Mouse (Mus musculus) embryo, embryonic 9.5 days (tissue): Measurements from ENCODE around the gene Slc9b1.

Source experiments
- DNase-seq: peaks from one replicate; pipeline ENCODE4 v3.0.0-alpha.2; 2017; ENCODE audit errors: extremely low spot score

The Slc9b1 gene

DNA sequence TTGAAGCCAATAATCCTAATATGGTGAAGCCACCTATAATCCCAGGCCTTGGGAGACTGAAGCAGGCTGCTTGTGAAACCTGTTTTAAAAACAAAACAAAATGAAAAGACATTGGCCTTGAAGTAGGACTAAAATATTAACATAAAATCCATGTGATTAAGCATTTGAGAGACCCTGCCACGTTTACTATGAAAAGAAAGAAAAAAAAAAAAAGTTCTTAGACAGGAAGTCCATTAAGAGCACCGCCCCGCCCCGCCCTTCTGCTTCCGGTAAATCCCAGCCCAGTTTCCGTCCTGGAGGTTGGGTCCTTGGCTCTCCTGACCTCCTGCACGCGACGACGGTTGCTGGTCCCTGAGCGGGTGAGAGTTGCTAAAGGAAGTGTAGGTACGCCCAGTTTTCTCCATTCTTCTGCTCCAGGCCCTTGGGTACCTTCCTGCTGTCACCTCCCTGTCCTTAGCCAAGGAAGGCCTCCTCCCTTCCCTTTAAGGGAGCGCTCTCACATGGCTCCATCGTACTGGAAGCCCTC is at the start of gene Slc9b1:
Gene Slc9b1, plus strand, starts transcription at position 291 of the 526 bp plus-strand sequence.
- no peak for DNase-seq

- DNase-seq, result no peak
These were observed 49.3 kb upstream of the Slc9b1 start for GRCm38 (mm10) chr3:135298560-135298959.

- no peak for DNase-seq
These were observed 47.7 kb upstream of the Slc9b1 start for GRCm38 (mm10) chr3:135300081-135300480.

- peak; percentile 40 for DNase-seq
These were observed 43.8 kb upstream of the Slc9b1 start for GRCm38 (mm10) chr3:135304060-135304459.

DNA sequence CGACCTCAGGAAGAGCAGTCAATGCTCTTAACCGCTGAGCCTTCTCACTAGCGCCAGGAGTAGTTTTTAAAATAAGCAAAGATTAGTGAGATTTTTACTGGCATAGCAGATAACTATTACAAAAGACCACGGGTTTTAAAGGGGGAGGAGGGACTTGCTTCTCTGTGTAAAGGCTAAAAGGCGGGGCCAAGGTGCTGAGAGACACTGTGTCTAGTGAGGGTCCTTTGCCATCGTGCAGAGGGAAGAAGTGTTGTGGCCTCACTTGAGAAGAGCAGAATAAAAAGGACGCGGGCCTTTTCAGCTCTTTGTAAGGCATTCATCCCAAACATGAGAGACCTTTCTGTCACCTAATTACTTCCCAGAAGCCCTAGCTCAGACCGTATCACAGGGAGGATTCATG is 43.3 kb upstream of the Slc9b1 start:
- DNase-seq, result peak; percentile 48

DNA sequence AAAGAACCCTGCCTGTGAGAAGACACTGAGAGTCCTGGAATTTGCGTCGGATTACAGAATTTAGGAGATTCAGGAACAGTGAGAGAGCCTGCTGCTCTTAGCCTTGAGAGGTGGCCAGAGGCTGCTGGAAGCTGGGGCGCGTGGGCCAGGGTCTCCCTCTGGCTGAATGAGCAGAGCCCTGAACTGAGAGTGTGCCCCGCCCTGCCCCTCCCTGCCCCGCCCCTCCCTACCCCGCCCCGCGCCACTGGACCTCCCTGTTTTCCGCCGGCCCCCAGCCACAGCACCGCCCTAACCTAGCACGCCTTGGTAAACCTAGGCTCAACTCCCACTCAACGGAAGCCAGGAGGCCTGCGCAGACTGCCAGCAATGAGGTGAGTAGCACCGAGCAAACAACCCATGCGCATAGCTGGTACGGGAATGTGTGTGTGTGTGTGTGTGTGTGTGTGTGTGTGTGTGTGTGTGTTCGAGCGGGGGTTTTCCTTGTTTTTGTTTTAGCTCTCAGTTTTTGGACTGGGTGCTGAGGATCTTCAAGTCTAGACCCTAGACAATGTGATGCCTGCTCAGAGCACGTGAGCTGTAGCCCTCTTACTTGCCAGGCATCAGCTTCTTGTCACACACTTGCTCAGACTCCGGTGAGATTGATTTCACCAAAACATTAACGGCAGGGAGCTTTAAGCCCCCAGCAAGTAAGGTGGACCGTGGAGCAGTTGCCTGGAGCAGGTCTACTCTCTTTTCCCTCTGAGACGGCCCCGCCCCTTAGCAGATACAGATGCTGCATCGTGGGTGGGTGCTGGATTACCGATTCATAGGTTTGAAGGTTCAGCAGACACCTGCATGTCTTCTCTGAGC is 40.2 kb upstream of the Slc9b1 start, which contains the start of gene Slc9b2:
Gene Slc9b2, plus strand, starts transcription at position 290 of the 849 bp plus-strand sequence.
- DNase-seq, result peak; percentile 61

DNA sequence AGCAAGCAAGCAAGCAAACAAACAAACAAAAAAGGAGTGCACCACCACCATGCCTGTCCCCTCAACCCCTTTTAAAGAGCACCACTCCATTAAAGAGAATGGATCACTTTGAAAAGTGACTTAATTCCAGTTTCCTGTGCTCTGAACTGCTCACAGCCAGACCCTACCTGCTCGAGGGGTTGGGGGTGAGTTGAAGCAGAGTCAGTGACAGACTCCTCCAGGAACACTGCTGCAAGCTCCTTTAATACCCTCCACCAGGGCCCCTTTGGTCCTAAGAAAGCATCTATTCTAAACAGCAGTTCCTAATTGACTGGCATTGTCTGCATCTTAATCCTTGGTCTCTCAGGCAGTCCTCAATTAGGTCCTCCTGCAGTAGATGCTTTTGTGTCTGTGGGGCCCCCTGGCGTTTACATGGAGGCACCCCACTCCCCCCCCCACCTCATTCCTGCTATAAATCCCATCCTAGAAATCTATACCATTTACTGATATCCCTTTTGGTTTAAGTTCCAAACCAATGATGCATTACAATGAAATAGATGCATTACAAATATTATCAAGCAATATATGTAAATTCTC is 34.8 kb upstream of the Slc9b1 start:
- DNase-seq, result no peak

DNA sequence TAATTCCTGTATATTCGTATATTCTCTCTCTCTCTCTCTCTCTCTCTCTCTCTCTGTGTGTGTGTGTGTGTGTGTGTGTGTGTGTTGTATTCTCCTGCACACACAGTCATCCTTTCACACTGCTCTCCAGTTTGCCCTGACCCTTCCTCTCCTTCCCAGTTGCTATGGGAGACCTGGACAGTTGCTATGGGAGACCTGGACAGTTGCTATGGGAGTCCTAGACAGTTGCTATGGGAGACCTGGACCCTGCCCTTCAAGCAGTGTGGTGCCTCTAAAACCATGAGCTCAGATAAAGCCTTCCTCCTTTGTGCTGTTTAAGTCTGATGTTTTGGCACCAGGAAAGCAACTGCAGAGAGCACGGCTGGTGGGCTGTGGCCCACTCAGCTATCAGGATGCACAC is 34.1 kb upstream of the Slc9b1 start:
- no peak for DNase-seq

- DNase-seq, result no peak
These were observed 33.0 kb upstream of the Slc9b1 start for GRCm38 (mm10) chr3:135314811-135315210.

GRCm38 (mm10) chr3:135315720-135316425 is 32.0 kb upstream of the Slc9b1 start:
- no peak for DNase-seq

GRCm38 (mm10) chr3:135318331-135318730 is 29.5 kb upstream of the Slc9b1 start:
- DNase-seq, result no peak

GRCm38 (mm10) chr3:135324354-135324753 is 23.5 kb upstream of the Slc9b1 start:
- DNase-seq, result no peak

DNA sequence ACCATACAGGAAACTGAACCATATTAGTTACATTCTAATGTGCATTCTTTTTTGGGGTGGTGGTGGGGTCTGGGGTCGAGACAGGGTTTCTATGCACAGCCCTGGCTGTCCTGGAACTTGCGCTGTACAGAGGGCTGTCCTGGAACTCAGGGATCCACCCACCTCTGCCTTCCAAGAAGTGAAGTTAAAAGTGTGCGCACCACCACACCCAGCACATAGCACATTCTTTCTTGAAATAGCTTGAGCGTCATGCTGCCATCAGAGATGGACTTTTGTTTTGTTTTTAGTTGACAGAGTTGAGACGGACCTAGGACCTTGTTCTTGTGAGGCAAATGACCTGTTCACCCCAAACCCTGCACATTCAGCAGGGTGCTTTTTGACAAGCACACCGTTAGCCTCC is 20.7 kb upstream of the Slc9b1 start:
- no peak for DNase-seq

GRCm38 (mm10) chr3:135327601-135328000 is 20.2 kb upstream of the Slc9b1 start:
- DNase-seq, result no peak

DNA sequence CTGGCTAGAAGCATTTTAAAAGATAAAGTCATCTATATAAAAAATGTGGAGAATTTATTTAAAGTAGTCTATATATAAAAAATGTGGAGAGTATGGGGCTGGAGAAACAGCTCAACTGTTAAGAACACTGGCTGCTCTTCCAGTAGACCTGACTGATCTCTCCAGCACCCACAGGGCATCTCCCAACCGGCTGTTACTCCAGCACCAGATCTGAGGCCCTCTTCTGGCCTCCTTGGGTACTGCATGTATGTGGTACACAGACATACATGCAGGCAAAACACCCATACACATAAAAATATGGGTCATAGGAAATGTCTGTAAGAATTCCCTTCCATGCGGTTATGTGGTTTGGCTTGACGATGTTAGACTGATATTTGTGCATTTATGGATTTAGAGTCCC is 19.3 kb upstream of the Slc9b1 start:
- DNase-seq, result peak; percentile 58

DNA sequence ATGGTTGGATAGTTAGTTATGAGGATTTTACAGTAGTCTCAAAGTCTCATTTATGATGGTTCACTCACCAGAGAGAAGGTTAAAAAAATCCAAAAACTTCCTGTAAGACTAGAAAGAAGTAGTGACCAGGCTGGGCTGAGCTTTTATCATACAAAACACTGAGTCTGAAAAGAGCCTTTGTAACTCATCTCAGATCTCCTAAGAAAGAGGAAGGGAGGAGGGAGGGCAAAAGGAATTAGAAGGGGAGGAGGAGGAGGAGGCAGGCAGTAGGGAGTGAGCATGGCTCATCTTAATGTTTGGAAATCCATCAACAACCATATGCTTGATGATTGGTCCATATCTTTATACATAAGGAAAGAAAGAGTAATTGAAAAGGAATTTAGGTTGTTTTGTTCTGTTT is 15.1 kb upstream of the Slc9b1 start:
- no peak for DNase-seq

DNA sequence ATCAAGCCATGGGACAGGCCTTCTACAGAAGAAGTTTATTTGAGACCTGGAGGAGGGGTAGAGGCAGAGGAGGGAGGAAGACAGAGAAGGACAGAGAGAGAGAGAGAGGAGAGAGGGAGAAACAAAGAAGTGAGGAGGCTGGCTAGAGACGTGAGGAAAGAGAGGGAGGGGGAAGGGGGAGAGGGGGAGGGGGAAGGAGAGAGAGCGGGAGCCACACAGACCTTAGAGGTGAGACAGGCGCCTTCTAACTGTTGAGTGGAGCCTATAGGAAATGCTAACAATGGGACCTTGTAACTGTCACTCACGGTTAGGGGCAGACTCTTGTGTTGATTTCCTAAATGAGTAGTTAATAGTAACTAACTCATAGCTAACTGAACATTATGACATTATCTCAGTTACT is 14.1 kb upstream of the Slc9b1 start:
- no peak for DNase-seq

DNA sequence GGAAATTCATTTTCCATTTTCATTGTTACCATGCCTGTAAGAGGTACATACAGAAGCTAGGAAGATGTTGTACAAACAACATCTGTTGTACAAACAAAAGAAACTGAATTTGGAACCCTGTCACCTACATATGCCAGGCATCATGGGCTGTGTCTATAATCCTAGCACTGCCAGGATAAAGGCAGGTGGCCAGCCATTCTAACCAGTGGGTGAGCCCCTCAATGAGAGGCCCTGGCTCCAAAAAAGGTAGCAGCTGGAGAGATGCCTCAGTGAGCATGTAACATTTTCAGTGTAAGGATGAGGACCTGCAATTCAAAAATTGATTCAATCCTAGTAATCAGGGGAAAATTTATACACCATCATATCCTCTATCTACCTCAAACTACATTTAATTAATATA is 1.2 kb downstream of the Slc9b1 start:
- DNase-seq, result no peak

- no peak for DNase-seq
These were observed 4.0 kb downstream of the Slc9b1 start for GRCm38 (mm10) chr3:135351857-135352256.

- no peak for DNase-seq
These were observed 9.6 kb downstream of the Slc9b1 start for GRCm38 (mm10) chr3:135357394-135357793.

DNA sequence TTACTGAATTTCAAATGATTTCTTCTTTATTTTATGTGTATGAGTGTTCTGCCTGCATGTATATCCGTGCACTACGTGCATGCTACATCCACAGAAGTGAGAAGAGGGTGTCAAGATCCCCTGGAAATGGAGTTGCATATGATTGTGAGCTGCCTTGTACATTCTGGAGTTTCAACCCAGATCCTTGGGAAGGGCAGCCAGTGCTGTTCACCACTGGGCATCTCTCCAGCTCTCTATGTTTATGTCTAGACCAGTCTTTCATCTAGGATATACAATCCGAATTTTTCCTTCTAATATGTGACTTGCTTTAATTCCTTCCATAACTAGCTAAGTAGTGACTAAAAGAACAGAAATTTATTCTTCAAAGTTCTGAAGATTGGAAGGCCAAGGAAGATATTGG is 28.0 kb downstream of the Slc9b1 start:
- DNase-seq, result no peak

DNA sequence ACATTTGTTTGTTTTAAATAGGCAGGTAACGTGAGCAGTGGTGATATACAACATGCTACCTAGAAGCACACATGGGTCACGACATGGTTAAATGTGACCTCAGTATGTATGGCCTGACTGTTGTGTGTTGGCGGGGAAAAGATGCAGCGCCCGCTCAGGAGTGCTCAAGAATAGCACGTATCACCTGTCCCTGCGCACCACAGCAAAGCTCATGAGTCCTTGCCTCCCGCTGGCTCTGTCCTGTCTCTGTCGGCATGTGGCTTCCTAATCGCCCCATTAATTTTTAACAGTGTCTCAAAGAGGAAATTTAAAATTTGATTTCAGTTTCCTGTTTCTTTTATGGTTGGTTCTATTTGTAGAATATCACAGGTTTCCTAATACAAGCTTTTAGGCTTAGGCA is 29.6 kb downstream of the Slc9b1 start:
- DNase-seq, result no peak
